Mouse (Mus musculus): ENCODE data around the gene Usp22. TPM values are rescaled to one million over a fixed set of nuclear protein-coding genes. Genes with fewer than 3 reads are reported as not detected.

The Usp22 gene
- polyA plus RNA-seq, 1 experiment, result not detected

- 35% methylated on average over 5 of the region's 5 CpGs for WGBS
- Histone ChIP-seq H3K27ac (ENCODE audit: insufficient read depth, low read depth, low read length) (no peak overlapping the region), H3K4me3 (ENCODE audit: insufficient read depth, low read depth, low read length) (no peak overlapping the region), H3K4me1 (ENCODE audit: control insufficient read depth, insufficient read depth, low read length) (peaks cover 23% of the 10 kb centered on the region)
- no peak for TF ChIP-seq POLR2A (IDR thresholded peaks at IDR 0.05; ENCODE audit: insufficient read depth, low read depth, low read length)
- TF ChIP-seq CTCF (IDR thresholded peaks at IDR 0.05; ENCODE audit: insufficient read depth, low read depth, low read length), result no peak
These were observed 4.7 kb downstream of the Usp22 start for GRCm38 (mm10) chr11:61170184-61170583.

DNA sequence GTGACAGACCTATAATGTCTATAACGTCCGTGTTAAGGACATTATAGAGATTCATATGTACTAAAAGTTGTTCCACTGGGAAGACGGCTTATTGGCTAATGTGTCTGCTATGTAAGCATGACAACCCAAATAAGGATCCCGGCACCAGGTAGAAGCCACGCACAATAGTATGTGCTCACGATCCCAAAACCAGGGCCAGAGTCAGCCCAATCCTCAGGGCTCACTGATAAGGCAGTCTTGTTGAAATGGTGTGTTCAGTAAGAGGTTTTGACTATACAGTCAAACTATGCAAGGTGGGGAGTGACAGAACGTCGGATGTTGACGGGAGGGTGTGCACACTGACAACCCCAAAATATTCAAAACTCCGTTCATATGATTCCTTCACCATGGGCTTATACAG lies 10.0 kb downstream of the Usp22 start:
- Histone ChIP-seq H3K4me1 (ENCODE audit: control insufficient read depth, insufficient read depth, low read length) (peaks cover 10% of the 10 kb centered on the region), H3K27ac (ENCODE audit: insufficient read depth, low read depth, low read length) (no peak overlapping the region), H3K4me3 (ENCODE audit: insufficient read depth, low read depth, low read length) (no peak overlapping the region)
- TF ChIP-seq POLR2A (IDR thresholded peaks at IDR 0.05; ENCODE audit: insufficient read depth, low read depth, low read length) (no peak), CTCF (IDR thresholded peaks at IDR 0.05; ENCODE audit: insufficient read depth, low read depth, low read length) (no peak)
- WGBS, result 93% methylated on average over 10 of the region's 10 CpGs

DNA sequence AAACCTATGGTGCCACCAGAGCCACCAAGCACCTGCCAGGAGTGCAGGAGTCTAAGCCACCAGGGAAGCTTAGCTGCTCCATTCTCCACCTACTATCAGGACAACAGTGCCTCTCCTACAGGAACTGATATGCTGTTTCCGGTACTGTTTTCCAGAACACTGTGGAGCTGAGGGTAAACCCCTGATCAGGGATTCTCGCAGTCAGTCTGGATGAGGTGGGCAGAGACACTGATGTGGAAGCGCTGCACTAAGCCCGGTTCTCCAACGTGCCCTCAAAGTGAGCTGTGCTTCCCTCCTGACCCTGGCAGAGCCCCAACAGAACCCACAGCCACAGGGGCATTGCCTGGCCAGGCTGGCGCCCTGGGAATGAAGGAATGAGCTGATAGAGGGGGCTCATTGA lies 10.5 kb downstream of the Usp22 start:
- Histone ChIP-seq H3K27ac (ENCODE audit: insufficient read depth, low read depth, low read length) (no peak overlapping the region), H3K4me1 (ENCODE audit: control insufficient read depth, insufficient read depth, low read length) (peaks cover 8% of the 10 kb centered on the region), H3K4me3 (ENCODE audit: insufficient read depth, low read depth, low read length) (no peak overlapping the region)
- WGBS, result 89% methylated on average over 6 of the region's 6 CpGs
- TF ChIP-seq POLR2A (IDR thresholded peaks at IDR 0.05; ENCODE audit: insufficient read depth, low read depth, low read length), result no peak
- TF ChIP-seq CTCF (IDR thresholded peaks at IDR 0.05; ENCODE audit: insufficient read depth, low read depth, low read length), result no peak

DNA sequence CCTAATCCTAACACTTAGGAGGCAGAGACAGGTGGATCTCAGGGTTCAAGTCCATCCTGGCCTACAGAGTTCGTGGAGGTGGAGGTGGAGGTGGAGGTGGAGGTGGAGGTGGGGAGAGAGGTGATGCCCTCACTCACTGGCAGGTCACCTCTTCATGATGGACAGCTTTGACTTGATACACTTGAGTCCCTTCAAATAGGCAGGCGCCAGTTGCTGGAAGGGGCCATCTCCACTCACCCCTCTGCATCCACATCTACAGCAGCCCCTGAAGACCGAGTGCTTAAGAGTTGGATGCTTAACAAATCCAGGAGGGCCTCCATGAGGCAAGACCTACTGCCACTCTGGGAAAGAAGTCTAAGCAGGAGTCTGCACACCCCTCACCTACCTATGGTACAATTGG lies 11.5 kb downstream of the Usp22 start:
- H3K4me1 ChIP-seq (ENCODE audit: control insufficient read depth, insufficient read depth, low read length), result peaks cover 4% of the 10 kb centered on the region; the same call in 1 of the 2 replicates
- WGBS, result 86% methylated on average over 3 of the region's 3 CpGs
- H3K27ac ChIP-seq (ENCODE audit: insufficient read depth, low read depth, low read length), result no peak overlapping the region
- TF ChIP-seq CTCF (IDR thresholded peaks at IDR 0.05; ENCODE audit: insufficient read depth, low read depth, low read length) (no peak), POLR2A (IDR thresholded peaks at IDR 0.05; ENCODE audit: insufficient read depth, low read depth, low read length) (no peak)
- H3K4me3 ChIP-seq (ENCODE audit: insufficient read depth, low read depth, low read length), result no peak overlapping the region

DNA sequence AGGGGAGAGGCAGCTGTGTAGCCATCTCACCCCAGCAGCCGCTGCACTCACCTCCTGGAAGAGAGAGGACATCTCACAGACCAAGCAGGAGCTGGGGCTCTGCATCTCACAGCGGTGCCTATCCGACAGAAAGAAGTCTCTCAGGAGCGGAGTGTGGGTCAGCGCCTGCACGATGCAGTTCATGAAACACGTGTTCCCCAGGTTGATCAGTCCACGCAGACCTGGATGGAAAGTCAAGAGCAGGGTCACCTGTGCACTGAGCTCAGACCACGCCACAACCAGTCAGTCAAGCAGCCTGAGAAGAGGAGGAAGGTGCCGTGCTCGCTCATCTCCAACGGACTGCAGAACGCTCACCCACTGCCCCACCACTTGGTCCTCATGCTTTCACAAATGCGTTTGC lies 12.1 kb downstream of the Usp22 start:
- Histone ChIP-seq H3K27ac (ENCODE audit: insufficient read depth, low read depth, low read length) (no peak overlapping the region), H3K4me1 (ENCODE audit: control insufficient read depth, insufficient read depth, low read length) (no peaks in the 10 kb centered on the region), H3K4me3 (ENCODE audit: insufficient read depth, low read depth, low read length) (no peak overlapping the region)
- WGBS, result 94% methylated on average over 14 of the region's 14 CpGs
- TF ChIP-seq POLR2A (IDR thresholded peaks at IDR 0.05; ENCODE audit: insufficient read depth, low read depth, low read length) (no peak), CTCF (IDR thresholded peaks at IDR 0.05; ENCODE audit: insufficient read depth, low read depth, low read length) (no peak)

DNA sequence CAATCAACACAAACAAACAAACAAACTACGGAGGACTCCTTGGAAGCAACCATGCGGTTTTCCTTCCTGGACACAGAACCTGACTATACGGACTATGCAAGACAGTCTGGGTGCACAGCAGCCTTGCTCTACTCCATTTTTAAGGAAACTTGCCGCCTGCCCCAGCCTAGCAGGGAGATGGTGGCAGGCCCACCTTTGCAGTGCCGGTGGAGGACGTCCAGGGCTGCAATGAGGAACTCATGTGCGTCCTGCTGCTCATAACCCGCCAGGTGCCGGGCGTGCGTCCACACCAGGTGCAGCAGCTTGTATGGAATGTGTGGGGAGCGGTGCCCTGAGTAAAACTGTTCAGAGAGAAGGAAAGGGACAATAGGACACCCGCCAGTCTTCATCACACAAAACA lies 13.7 kb downstream of the Usp22 start:
- Histone ChIP-seq H3K4me3 (ENCODE audit: insufficient read depth, low read depth, low read length) (no peak overlapping the region), H3K27ac (ENCODE audit: insufficient read depth, low read depth, low read length) (no peak overlapping the region), H3K4me1 (ENCODE audit: control insufficient read depth, insufficient read depth, low read length) (no peaks in the 10 kb centered on the region)
- 90% methylated on average over 13 of the region's 13 CpGs for WGBS
- TF ChIP-seq POLR2A (IDR thresholded peaks at IDR 0.05; ENCODE audit: insufficient read depth, low read depth, low read length) (no peak), CTCF (IDR thresholded peaks at IDR 0.05; ENCODE audit: insufficient read depth, low read depth, low read length) (no peak)

DNA sequence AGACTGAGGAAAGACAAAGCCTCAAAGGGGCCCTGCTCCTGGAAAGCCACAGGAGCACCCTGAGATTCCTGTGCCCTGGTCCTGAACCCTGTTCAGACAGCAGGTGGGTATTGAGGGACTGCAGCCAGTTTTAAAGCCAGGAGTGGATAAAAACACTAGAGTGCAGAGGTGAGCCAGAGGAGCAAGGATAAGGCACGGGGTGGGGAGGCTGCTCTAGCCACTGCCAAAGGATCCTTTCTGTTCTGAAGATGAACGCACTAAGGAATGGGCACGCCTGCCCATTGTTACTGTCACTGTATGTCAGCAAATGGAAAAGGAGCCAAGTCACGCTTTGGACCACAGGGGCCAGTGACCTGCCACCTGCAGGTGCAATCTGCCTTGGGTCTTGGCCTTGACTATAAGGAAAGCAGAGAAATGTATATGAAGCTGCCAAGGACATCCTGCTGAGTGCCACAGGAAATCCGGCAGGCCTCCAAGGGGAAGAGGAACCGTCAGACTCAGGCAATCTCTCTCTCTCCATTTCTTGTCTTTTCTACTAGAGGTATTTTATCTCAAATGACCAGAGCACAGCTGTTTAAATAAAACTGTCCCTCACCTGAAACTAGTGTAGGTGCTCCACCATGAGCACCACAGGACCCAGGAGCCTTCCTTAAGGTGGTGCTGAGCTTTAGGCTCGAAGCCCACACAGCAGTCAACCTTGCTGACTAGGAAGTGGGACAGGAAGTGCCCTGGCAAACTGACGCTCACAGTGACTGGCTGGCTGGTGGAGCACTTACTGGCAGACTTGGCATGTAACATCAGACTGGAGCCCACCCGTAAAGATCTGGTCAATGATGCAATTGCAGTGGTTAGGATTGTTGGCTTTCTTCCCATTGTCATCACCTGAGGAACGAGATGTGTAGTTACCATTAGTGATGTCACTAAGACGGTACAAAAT lies 14.8 kb downstream of the Usp22 start:
- no peak overlapping the region for H3K27ac ChIP-seq (ENCODE audit: insufficient read depth, low read depth, low read length)
- TF ChIP-seq POLR2A (IDR thresholded peaks at IDR 0.05; ENCODE audit: insufficient read depth, low read depth, low read length), result no peak
- no peak for TF ChIP-seq CTCF (IDR thresholded peaks at IDR 0.05; ENCODE audit: insufficient read depth, low read depth, low read length)

DNA sequence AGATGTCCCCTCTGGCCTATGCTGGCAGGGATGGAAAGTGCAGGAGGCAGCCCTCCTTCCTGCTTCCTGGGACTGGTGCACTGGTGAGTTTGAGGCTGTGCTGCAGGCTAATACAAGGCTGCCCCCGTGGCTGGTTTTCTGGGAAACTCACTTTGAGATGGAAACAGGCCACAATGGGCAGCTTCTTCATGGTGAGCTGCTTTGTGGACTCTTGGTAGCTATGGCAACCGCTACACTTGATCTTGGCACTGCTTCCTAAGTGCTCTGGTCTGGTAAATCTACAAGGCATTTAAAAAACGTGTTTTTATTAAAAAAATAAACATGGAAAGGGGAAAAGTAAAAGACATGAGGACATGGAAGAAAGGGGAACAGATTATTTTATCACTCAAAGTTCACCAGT lies 16.7 kb downstream of the Usp22 start:
- H3K4me3 ChIP-seq (ENCODE audit: insufficient read depth, low read depth, low read length), result no peak overlapping the region
- TF ChIP-seq CTCF (IDR thresholded peaks at IDR 0.05; ENCODE audit: insufficient read depth, low read depth, low read length) (no peak), POLR2A (IDR thresholded peaks at IDR 0.05; ENCODE audit: insufficient read depth, low read depth, low read length) (no peak)
- H3K27ac ChIP-seq (ENCODE audit: insufficient read depth, low read depth, low read length), result no peak overlapping the region
- 37% methylated on average over 3 of the region's 3 CpGs for WGBS
- H3K4me1 ChIP-seq (ENCODE audit: control insufficient read depth, insufficient read depth, low read length), result no peaks in the 10 kb centered on the region

More for the DNA sequence above, 14.8 kb downstream of the Usp22 start:
- Histone ChIP-seq H3K4me1 (ENCODE audit: control insufficient read depth, insufficient read depth, low read length) (no peaks in the 10 kb centered on the region), H3K4me3 (ENCODE audit: insufficient read depth, low read depth, low read length) (no peak overlapping the region)
- 60% methylated on average over 11 of the region's 11 CpGs for WGBS

GRCm38 (mm10) chr11:61155727-61156126 lies 19.1 kb downstream of the Usp22 start:
- WGBS, result 64% methylated on average over 2 of the region's 2 CpGs
- no peak overlapping the region for H3K4me3 ChIP-seq (ENCODE audit: insufficient read depth, low read depth, low read length)
- no peak overlapping the region for H3K27ac ChIP-seq (ENCODE audit: insufficient read depth, low read depth, low read length)
- TF ChIP-seq POLR2A (IDR thresholded peaks at IDR 0.05; ENCODE audit: insufficient read depth, low read depth, low read length), result no peak
- TF ChIP-seq CTCF (IDR thresholded peaks at IDR 0.05; ENCODE audit: insufficient read depth, low read depth, low read length), result no peak
- peaks cover 2% of the 10 kb centered on the region; the same call in 1 of the 2 replicates for H3K4me1 ChIP-seq (ENCODE audit: control insufficient read depth, insufficient read depth, low read length)

Data from olfactory bulb, adult 2 months (tissue).